Mouse (Mus musculus) kidney, embryonic 14.5 days (tissue): Measurements from ENCODE around the gene Casd1. TPM values are rescaled to one million over a fixed set of nuclear protein-coding genes. Genes with fewer than 3 reads are reported as not detected.
"Not testable (repeated sequence)": the region's sequence is repeated elsewhere in the genome, so short reads cannot be mapped to it uniquely, and the experiment has no call there.

Experiments
- ATAC-seq: fragments of 200-750 bp; cut with Nextera tagmentation; 2 replicates; pipeline ENCODE4 v1.8.0; 2017; ENCODE audit warnings: moderate number of reproducible peaks, mild to moderate bottlenecking, moderate TSS enrichment, moderate library complexity; ENCODE audit not compliant: low FRiP score, low TSS enrichment
- H3K27ac ChIP-seq: fragments of 300-500 bp; sonication (generic); 2 replicates; pipeline ENCODE4 v1.5.1; 2014; ENCODE audit warnings: low read depth, mild to moderate bottlenecking, low read length, moderate library complexity, mixed read lengths
- H3K27me3 ChIP-seq: fragments of 300-500 bp; sonication (generic); 2 replicates; pipeline ENCODE4 v1.6.1; 2014; ENCODE audit warnings: mild to moderate bottlenecking, low read length; ENCODE audit not compliant: control insufficient read depth, insufficient read depth
- H3K36me3 ChIP-seq: fragments of 300-500 bp; sonication (generic); 2 replicates; pipeline ENCODE4 v1.6.1; 2014; ENCODE audit warnings: low read length, mixed read lengths; ENCODE audit not compliant: control insufficient read depth, insufficient read depth
- H3K4me1 ChIP-seq: fragments of 300-500 bp; sonication (generic); 2 replicates; pipeline ENCODE4 v1.6.1; 2014; ENCODE audit warnings: low read length, mixed read lengths; ENCODE audit not compliant: control insufficient read depth, insufficient read depth
- H3K4me2 ChIP-seq: fragments of 300-500 bp; sonication (generic); replicated peaks from 2 replicates; pipeline ENCODE4 v1.6.1; 2014; ENCODE audit warnings: low read depth, mild to moderate bottlenecking, low read length
- H3K4me3 ChIP-seq: fragments of 300-500 bp; sonication (generic); 2 replicates; pipeline ENCODE4 v1.5.1; 2014; ENCODE audit warnings: mild to moderate bottlenecking, low read length
- H3K9ac ChIP-seq: fragments of 300-500 bp; sonication (generic); 2 replicates; pipeline ENCODE4 v1.6.1; 2014; ENCODE audit warnings: low read depth, mild to moderate bottlenecking, low read length, moderate library complexity
- H3K9me3 ChIP-seq: fragments of 300-500 bp; sonication (generic); 2 replicates; pipeline ENCODE4 v1.6.1; 2016; ENCODE audit warnings: low read length; ENCODE audit not compliant: control insufficient read depth
- WGBS: fragments of 180-500 bp; shearing (Covaris S2); extraction: QIAGEN DNeasy Blood & Tissue Kit; methylation state at CpG from one replicate; pipeline ENCODE4 v1.1.7; 2014; 5-methylcytosine and 5-hydroxymethylcytosine counted together
- polyA plus RNA-seq: library from polyadenylated mRNA; unstranded; fragments of >200 nt; fragmentation: Nextera tagmentation; extraction: Ambion mirVana; gene quantifications from 2 replicates; pipeline ENCODE4 v1.2.1, GENCODE M21; 2014

Gene Casd1
- polyA plus RNA-seq, 1 experiment from 2014 or later, result 47.5 TPM

DNA sequence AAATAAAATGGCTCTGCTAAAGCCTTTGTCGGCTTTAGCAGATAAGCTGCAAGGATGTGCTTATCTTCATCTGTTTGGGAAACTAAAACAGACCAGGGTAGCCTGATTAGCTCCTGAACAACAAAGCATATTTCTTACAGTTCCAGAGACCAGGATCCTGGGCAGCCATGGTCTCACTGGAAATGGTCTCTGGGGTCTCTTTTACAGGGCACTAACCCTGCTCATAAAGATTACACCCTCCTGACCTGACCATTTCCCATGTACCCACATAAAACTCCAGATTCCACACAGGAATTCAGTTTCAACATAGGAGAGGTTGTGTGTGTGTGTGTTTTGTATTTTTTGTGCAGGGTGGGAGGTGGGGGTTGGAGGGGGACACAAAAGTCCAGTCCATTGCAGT lies 34.2 kb downstream of the Casd1 start:
- Histone ChIP-seq H3K27me3 (no peaks in the 10 kb centered on the region), H3K4me1 (0 out of 2 replicates have a peak, but pooled peaks cover 4% of the 10 kb centered on the region), H3K4me2 (no peak overlapping the region), H3K36me3 (peaks cover 7% of the 10 kb centered on the region; the same call in 1 of the 2 replicates), H3K4me3 (no peak overlapping the region), H3K27ac (no peak overlapping the region), H3K9me3 (no peaks in the 10 kb centered on the region), H3K9ac (no peak overlapping the region)
- ATAC-seq, result 0 out of 2 replicates have a peak, but pooled peaks have one; percentile 35
- 38% methylated on average over 1 of the region's 1 CpGs for WGBS

DNA sequence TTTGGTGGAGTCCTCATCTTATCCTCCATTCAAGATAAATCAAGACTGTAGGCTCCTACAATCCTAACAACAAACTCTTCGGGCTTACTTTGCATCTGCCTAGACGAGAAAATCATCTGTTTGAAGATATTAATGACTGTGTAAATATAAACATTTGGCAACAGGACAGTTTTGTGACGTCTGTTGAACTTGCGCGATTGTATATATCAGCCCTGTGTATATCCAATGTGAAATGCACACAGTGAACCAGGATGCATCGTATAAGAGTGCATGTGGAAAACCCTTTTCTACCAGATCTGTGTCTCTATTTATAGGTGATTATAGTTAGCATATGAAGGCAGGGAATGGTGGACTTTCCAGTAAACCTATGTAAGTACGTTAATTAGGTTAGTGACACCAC lies 41.4 kb downstream of the Casd1 start:
- WGBS, result 91% methylated on average over 7 of the region's 7 CpGs
- H3K4me1 ChIP-seq, result no peaks in the 10 kb centered on the region
- H3K36me3 ChIP-seq, result peaks cover 12% of the 10 kb centered on the region
- no peak for ATAC-seq
- H3K4me2 ChIP-seq, result no peak overlapping the region
- no peaks in the 10 kb centered on the region for H3K27me3 ChIP-seq
- H3K4me3 ChIP-seq, result no peak overlapping the region
- no peak overlapping the region for H3K27ac ChIP-seq
- H3K9ac ChIP-seq, result no peak overlapping the region
- no peaks in the 10 kb centered on the region for H3K9me3 ChIP-seq

DNA sequence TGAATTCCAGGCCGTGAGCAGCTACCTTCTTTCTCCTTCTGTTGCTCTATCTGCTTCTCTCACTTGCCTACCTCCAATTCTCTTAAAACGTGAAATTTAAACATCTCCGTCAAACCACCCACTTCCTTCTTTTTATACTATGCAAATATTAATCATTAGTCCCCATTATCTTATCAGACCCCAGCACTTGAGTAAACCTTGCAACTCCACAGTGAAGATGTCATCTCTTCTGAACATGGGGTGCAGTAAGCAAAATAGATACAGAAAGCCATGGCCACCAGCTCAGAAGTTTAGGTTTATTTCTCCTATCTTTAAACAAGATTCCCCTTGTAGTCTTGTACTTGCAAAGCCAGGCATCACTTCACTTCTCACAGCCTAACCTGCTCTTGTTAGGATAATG lies 46.7 kb downstream of the Casd1 start:
- H3K27ac ChIP-seq, result no peak overlapping the region
- WGBS, result 83% methylated on average over 3 of the region's 3 CpGs
- H3K9me3 ChIP-seq, result no peaks in the 10 kb centered on the region
- no peak overlapping the region for H3K9ac ChIP-seq
- no peaks in the 10 kb centered on the region for H3K4me1 ChIP-seq
- no peak for ATAC-seq
- H3K27me3 ChIP-seq, result no peaks in the 10 kb centered on the region
- no peak overlapping the region for H3K4me3 ChIP-seq
- peaks cover 1% of the 10 kb centered on the region; the same call in 1 of the 2 replicates for H3K36me3 ChIP-seq
- H3K4me2 ChIP-seq, result no peak overlapping the region

DNA sequence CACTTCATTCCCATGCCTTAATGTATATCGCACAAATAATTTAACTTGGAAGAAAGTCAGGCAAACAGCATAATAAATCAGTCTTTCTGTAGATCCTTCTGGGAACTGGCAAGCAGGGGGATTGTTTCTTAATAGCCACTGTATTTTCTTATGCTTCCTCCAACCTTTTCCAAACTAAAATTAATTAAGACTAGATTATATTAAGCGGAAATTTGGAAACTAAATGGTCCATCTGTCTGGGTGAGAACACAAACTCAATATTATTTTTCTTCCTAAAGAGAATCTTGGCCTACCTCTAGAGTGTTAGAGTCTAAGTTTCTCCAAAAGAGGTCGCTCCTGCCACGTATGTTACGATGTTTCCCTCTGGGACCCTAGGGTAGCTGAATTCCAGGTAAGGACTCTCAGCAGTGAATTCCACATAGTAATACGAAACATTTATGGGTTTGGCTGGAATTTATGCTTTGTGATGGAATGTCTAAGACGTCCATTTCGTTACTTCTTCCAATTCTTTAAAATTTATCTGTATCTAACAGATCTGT lies 52.0 kb downstream of the Casd1 start:
- Histone ChIP-seq H3K9me3 (peaks cover 2% of the 10 kb centered on the region; the same call in 1 of the 2 replicates), H3K36me3 (no peaks in the 10 kb centered on the region), H3K4me1 (no peaks in the 10 kb centered on the region), H3K4me2 (no peak overlapping the region), H3K4me3 (no peak overlapping the region), H3K27me3 (no peaks in the 10 kb centered on the region), H3K27ac (no peak overlapping the region), H3K9ac (no peak overlapping the region)
- ATAC-seq, result no peak
- 73% methylated on average over 8 of the region's 8 CpGs for WGBS

DNA sequence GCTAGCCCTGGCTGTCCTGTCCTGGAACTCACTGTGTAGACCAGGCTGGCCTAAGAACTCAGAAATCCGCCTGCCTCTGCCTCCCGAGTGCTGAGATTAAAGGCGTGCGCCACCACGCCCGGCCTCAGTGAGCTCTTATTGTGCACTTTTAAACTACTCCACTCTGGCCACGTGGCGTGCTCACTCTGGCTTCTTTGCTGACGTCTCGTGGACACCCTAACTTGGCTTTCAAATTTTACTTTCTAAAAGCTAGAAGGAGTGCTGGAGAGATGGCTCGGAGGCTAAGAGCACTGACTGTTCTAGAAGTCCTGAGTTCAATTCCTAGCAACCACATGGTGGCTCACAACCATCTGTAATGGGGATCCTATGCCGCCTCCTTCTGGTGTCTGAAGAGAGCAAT lies 53.1 kb downstream of the Casd1 start:
- not testable (repeated sequence) for ATAC-seq, H3K4me3 ChIP-seq, H3K4me1 ChIP-seq, H3K4me2 ChIP-seq, H3K9me3 ChIP-seq, H3K36me3 ChIP-seq, H3K9ac ChIP-seq, H3K27ac ChIP-seq, H3K27me3 ChIP-seq
- 97% methylated on average over 12 of the region's 12 CpGs for WGBS

DNA sequence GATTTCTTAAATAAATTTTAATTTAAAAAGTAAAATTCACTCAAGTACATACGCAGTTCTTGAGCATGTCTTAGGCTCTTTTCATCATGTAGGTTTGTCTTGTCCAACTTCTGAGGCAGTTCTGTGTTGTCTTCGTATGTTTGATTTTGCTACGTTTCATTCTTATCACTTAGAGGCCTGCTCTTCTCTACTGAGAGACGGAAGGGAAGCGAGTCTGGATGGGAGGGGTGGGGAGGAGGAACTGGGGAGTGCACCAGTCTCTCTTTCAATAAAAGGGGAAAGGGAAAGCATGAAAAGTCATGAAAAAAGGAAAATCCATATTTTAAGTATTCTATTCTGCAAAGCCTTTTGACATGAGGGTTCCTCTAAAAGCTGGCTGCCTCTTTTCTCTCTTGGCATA lies 54.8 kb downstream of the Casd1 start:
- no peaks in the 10 kb centered on the region for H3K36me3 ChIP-seq
- ATAC-seq, result no peak
- no peaks in the 10 kb centered on the region for H3K27me3 ChIP-seq
- peaks cover 2% of the 10 kb centered on the region; the same call in 1 of the 2 replicates for H3K9me3 ChIP-seq
- H3K4me2 ChIP-seq, result no peak overlapping the region
- H3K4me3 ChIP-seq, result no peak overlapping the region
- H3K4me1 ChIP-seq, result no peaks in the 10 kb centered on the region
- no peak overlapping the region for H3K9ac ChIP-seq
- WGBS, result 83% methylated on average over 5 of the region's 5 CpGs
- no peak overlapping the region for H3K27ac ChIP-seq

DNA sequence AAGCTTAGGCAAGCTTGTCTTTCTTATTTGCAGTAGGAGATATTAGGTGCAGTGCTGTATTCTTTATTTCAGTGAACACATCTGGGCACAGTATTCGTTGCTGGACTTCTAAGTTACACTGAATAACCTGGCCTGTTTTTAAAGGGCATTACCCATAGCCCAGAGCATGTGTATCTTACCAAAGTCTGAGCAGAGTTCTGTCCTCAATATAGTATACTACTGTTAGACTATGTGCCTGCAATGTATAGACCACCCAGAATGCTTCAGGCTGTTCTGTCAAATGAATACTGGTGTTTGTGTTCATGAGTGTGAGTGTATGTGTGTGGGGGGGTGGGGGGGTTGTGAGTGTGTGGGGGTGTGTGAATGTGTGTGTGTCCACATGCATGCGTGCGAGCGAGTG lies 55.3 kb downstream of the Casd1 start:
- no peaks in the 10 kb centered on the region for H3K36me3 ChIP-seq
- peaks cover 2% of the 10 kb centered on the region; the same call in 1 of the 2 replicates for H3K9me3 ChIP-seq
- WGBS, result 93% methylated on average over 4 of the region's 4 CpGs
- H3K4me2 ChIP-seq, result no peak overlapping the region
- no peak overlapping the region for H3K4me3 ChIP-seq
- H3K27ac ChIP-seq, result no peak overlapping the region
- H3K27me3 ChIP-seq, result no peaks in the 10 kb centered on the region
- no peak overlapping the region for H3K9ac ChIP-seq
- no peak for ATAC-seq
- H3K4me1 ChIP-seq, result no peaks in the 10 kb centered on the region

DNA sequence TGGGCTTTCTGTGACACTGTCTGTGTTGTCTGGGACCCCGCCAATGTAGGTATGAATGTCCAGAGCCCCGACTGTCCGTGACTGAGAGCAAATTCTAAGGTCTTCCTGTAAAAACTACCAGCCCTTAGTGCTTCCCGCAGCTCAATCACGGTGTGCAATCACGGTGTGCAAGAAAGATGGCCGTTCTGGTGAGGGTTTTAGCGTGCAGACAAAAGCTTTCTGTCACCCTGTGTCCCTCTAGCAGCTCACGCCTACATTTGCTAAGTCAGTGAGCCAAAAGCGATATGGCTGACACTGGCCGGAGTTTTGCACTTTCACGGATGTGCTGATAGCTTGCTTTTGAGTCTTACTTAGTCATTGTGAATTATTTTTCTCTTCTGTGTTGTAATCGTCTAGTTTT lies 58.2 kb downstream of the Casd1 start:
- Histone ChIP-seq H3K36me3 (no peaks in the 10 kb centered on the region), H3K27me3 (no peaks in the 10 kb centered on the region), H3K27ac (no peak overlapping the region), H3K4me3 (no peak overlapping the region), H3K4me2 (no peak overlapping the region), H3K4me1 (no peaks in the 10 kb centered on the region), H3K9me3 (no peaks in the 10 kb centered on the region), H3K9ac (no peak overlapping the region)
- WGBS, result 86% methylated on average over 13 of the region's 13 CpGs
- ATAC-seq, result no peak

DNA sequence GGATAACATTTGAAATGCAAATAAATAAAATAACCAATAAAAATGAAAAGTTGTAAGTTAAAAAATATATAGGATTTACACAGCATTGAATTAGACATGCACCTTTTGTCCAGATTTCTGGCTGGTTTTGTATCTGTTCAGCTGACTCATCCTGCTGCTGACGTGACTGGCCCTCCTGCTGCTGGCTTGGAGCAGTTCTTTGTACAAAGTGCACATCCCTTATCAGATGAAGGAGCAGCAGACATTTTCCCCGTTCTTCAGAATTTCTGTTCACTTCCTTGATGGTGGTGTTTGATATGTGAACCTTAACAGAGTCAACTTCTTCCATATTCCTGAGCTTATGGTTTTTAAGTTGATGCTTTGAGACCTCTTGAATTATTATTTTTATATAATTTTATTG lies 62.9 kb downstream of the Casd1 start:
- no peak overlapping the region for H3K27ac ChIP-seq

More for the DNA sequence above, 62.9 kb downstream of the Casd1 start:
- Histone ChIP-seq H3K9ac (no peak overlapping the region), H3K9me3 (no peaks in the 10 kb centered on the region), H3K36me3 (no peaks in the 10 kb centered on the region), H3K4me1 (no peaks in the 10 kb centered on the region), H3K4me2 (no peak overlapping the region), H3K4me3 (no peak overlapping the region), H3K27me3 (no peaks in the 10 kb centered on the region)
- no peak for ATAC-seq
- 67% methylated on average over 2 of the region's 2 CpGs for WGBS
